Mouse (Mus musculus): ENCODE results near the gene Ndufa11. TPM values are rescaled to one million over a fixed set of nuclear protein-coding genes. Genes with fewer than 3 reads are reported as not detected.

The Ndufa11 gene
- polyA plus RNA-seq, 1 experiment from 2014 or later, result 419 TPM

- Histone ChIP-seq H3K4me1 (replicated peaks) (peaks cover 66% of the 10 kb centered on the region), H3K27ac (peak overlapping the region; percentile 81; the same call in 1 of the 2 replicates), H3K9me3 (no peaks in the 10 kb centered on the region), H3K4me2 (no peak overlapping the region), H3K4me3 (replicated peaks) (no peak overlapping the region), H3K36me3 (no peaks in the 10 kb centered on the region), H3K9ac (replicated peaks) (no peak overlapping the region), H3K27me3 (peaks cover 20% of the 10 kb centered on the region)
- no peak for ATAC-seq (ENCODE audit: insufficient number of reproducible peaks, insufficient read depth, low FRiP score, low TSS enrichment, low read depth)
- 70% methylated on average over 3 of the region's 3 CpGs for WGBS
These were observed 43.5 kb downstream of the Ndufa11 start for GRCm38 (mm10) chr17:56761077-56761476.

DNA sequence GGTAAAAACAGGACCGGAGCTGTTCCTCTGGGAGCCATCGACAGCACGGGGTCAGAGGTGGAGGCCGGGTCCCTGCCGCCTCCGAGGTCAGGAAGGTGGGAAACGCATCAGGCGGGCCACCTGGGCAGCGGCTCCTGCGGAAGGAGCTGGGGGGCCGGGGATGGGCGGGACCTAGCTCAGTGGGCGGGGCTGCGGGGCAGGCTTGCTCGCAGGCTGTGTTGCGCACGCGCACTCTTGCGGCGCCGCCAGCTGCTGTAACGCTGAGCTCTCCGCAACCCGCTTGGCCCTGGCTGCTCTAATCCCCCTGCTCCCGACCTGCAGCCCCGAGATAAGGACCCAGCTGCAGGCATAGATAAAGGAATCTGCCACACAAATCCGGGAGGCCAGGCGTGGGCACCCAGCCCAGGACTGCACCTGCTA, 44.4 kb downstream of the Ndufa11 start:
- Histone ChIP-seq H3K4me2 (peak overlapping the region; percentile 77), H3K27me3 (peaks cover 11% of the 10 kb centered on the region), H3K27ac (peak overlapping the region; percentile 81), H3K4me1 (replicated peaks) (peaks cover 59% of the 10 kb centered on the region), H3K36me3 (peaks cover 7% of the 10 kb centered on the region; the same call in 1 of the 2 replicates), H3K9ac (replicated peaks) (peak overlapping the region; percentile 59), H3K4me3 (replicated peaks) (peak overlapping the region; percentile 45), H3K9me3 (no peaks in the 10 kb centered on the region)
- under 1% methylated on average over 20 of the region's 28 CpGs for WGBS
- peak; percentile 7; the same call in 1 of the 2 replicates for ATAC-seq (ENCODE audit: insufficient number of reproducible peaks, insufficient read depth, low FRiP score, low TSS enrichment, low read depth)

GRCm38 (mm10) chr17:56762769-56763731, 45.5 kb downstream of the Ndufa11 start:
- Histone ChIP-seq H3K4me3 (replicated peaks) (0 out of 2 replicates have a peak overlapping the region, but pooled peaks have one; percentile 45), H3K9ac (replicated peaks) (no peak overlapping the region), H3K27ac (peak overlapping the region; percentile 81; the same call in 1 of the 2 replicates), H3K36me3 (peaks cover 17% of the 10 kb centered on the region), H3K9me3 (no peaks in the 10 kb centered on the region), H3K4me1 (replicated peaks) (peaks cover 50% of the 10 kb centered on the region), H3K27me3 (peaks cover under 1% of the 10 kb centered on the region; the same call in 1 of the 2 replicates), H3K4me2 (peak overlapping the region; percentile 77)
- no peak for ATAC-seq (ENCODE audit: insufficient number of reproducible peaks, insufficient read depth, low FRiP score, low TSS enrichment, low read depth)
- 54% methylated on average over 27 of the region's 27 CpGs for WGBS

GRCm38 (mm10) chr17:56763741-56764250, 46.2 kb downstream of the Ndufa11 start:
- ATAC-seq (ENCODE audit: insufficient number of reproducible peaks, insufficient read depth, low FRiP score, low TSS enrichment, low read depth), result no peak
- 79% methylated on average over 8 of the region's 8 CpGs for WGBS
- Histone ChIP-seq H3K36me3 (peaks cover 25% of the 10 kb centered on the region), H3K27me3 (no peaks in the 10 kb centered on the region), H3K4me3 (replicated peaks) (peak overlapping the region; percentile 75; the same call in 1 of the 2 replicates), H3K27ac (no peak overlapping the region), H3K4me2 (no peak overlapping the region), H3K9me3 (no peaks in the 10 kb centered on the region), H3K4me1 (replicated peaks) (peaks cover 44% of the 10 kb centered on the region), H3K9ac (replicated peaks) (no peak overlapping the region)

GRCm38 (mm10) chr17:56764474-56765354, 47.1 kb downstream of the Ndufa11 start, which contains the start of gene Dus3l:
Gene Dus3l (plus strand): TSS chr17:56764757.
- Histone ChIP-seq H3K36me3 (peaks cover 34% of the 10 kb centered on the region), H3K27ac (peak within 1 kb of the TSS; percentile 95), H3K4me2 (peak within 1 kb of the TSS; percentile 77), H3K9ac (replicated peaks) (peak within 1 kb of the TSS; percentile 73), H3K4me3 (replicated peaks) (peak within 1 kb of the TSS; percentile 75), H3K4me1 (replicated peaks) (peaks cover 35% of the 10 kb centered on the region), H3K9me3 (no peaks in the 10 kb centered on the region), H3K27me3 (no peaks in the 10 kb centered on the region)
- 1% methylated on average over 56 of the region's 58 CpGs for WGBS
- ATAC-seq (ENCODE audit: insufficient number of reproducible peaks, insufficient read depth, low FRiP score, low TSS enrichment, low read depth), result peak; percentile 72

DNA sequence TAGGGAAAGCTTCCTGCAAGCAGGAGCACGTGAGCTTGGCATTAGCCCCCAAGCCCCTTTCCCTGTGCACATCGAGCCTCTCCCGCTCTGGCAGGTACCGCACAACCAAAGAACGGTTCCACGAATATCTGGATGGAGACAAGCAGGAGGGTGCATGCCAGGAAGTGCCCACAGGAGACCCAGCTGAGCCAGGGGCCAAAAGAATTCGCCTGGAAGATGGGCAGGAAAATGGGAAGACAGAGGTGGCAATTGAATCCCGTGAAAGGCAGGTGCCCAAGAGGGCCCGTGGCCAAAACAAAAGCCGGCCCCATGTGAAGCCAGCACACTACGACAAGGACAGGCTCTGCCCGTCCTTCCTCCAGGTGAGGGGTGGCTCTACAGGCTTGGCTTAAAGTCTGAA, 47.9 kb downstream of the Ndufa11 start:
- peak overlapping the region; percentile 95 for H3K27ac ChIP-seq
- no peaks in the 10 kb centered on the region for H3K27me3 ChIP-seq
- no peak; the same call in 1 of the 2 replicates for ATAC-seq (ENCODE audit: insufficient number of reproducible peaks, insufficient read depth, low FRiP score, low TSS enrichment, low read depth)
- H3K9ac ChIP-seq (replicated peaks), result peak overlapping the region; percentile 73
- 57% methylated on average over 12 of the region's 12 CpGs for WGBS
- H3K36me3 ChIP-seq, result peaks cover 41% of the 10 kb centered on the region
- H3K9me3 ChIP-seq, result no peaks in the 10 kb centered on the region
- H3K4me2 ChIP-seq, result peak overlapping the region; percentile 77
- peak overlapping the region; percentile 75 for H3K4me3 ChIP-seq (replicated peaks)
- H3K4me1 ChIP-seq (replicated peaks), result peaks cover 28% of the 10 kb centered on the region

DNA sequence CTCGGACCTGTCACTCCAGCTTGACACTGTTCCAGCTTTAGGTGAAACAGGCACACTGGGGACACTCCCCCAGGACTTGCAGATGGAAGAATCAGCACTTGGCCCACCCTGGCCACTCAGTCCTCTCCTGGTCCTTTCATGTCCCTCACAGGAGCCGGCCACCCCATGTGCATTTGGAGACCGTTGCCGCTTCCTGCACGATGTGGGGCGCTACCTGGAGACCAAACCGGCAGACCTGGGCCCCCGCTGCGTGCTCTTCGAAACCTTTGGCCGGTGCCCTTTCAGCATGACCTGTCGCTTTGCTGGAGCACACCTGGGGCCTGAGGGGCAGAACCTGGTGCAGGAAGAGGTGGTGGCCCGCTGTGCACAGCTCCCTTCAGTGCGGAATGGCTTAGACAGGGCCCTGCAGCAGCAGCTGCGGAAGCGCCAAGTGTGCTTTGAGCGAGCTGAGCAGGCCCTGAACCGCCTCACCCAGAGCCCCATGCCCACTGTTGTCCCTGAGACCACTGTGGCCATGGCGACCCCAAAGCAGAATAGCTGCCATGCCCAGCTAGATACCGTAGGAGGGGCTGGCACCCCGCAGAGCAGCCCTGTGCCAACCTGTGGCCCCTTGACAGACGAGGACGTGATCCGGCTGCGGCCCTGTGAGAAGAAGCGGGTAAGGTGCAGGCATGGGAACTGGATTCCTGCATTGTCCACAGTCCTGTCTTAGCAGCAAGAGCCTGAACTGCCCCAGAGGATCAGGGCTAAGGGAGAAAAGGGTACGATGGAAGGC, 49.3 kb downstream of the Ndufa11 start:
- no peaks in the 10 kb centered on the region for H3K9me3 ChIP-seq
- peaks cover 21% of the 10 kb centered on the region for H3K4me1 ChIP-seq (replicated peaks)
- no peak overlapping the region for H3K9ac ChIP-seq (replicated peaks)
- ATAC-seq (ENCODE audit: insufficient number of reproducible peaks, insufficient read depth, low FRiP score, low TSS enrichment, low read depth), result no peak
- H3K36me3 ChIP-seq, result peaks cover 54% of the 10 kb centered on the region
- no peaks in the 10 kb centered on the region for H3K27me3 ChIP-seq
- WGBS, result 90% methylated on average over 27 of the region's 27 CpGs
- no peak overlapping the region for H3K4me3 ChIP-seq (replicated peaks)
- no peak overlapping the region for H3K27ac ChIP-seq
- no peak overlapping the region for H3K4me2 ChIP-seq

DNA sequence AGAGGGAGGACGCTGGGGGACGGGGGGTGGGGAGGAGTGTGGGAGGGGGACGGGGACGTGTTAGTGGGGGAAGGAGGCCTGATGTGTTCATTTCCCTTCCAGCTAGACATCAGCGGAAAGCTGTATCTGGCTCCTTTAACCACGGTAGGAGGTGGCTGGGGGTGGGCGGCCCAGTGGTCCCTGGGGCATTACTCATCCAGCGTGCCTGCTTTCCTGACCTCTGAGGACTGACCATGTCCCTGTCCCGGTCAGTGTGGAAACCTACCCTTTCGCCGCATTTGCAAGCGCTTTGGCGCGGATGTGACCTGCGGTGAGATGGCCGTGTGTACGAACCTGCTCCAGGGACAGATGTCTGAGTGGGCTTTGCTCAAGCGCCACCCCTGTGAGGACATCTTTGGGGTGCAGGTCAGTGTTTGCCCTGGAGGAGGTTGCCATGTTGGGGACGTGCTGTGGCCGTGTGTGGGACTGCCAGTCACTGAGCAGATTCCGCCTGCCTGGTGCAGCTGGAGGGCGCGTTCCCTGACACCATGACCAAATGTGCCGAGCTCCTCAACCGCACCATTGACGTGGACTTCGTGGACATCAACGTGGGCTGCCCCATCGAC, 50.1 kb downstream of the Ndufa11 start:
- peaks cover 54% of the 10 kb centered on the region for H3K36me3 ChIP-seq
- ATAC-seq (ENCODE audit: insufficient number of reproducible peaks, insufficient read depth, low FRiP score, low TSS enrichment, low read depth), result no peak
- no peaks in the 10 kb centered on the region for H3K27me3 ChIP-seq
- peaks cover 15% of the 10 kb centered on the region for H3K4me1 ChIP-seq (replicated peaks)
- H3K27ac ChIP-seq, result no peak overlapping the region
- H3K9me3 ChIP-seq, result no peaks in the 10 kb centered on the region
- H3K4me2 ChIP-seq, result no peak overlapping the region
- H3K9ac ChIP-seq (replicated peaks), result no peak overlapping the region
- 93% methylated on average over 29 of the region's 29 CpGs for WGBS
- H3K4me3 ChIP-seq (replicated peaks), result no peak overlapping the region

GRCm38 (mm10) chr17:56768941-56769340, 51.4 kb downstream of the Ndufa11 start:
- Histone ChIP-seq H3K36me3 (peaks cover 54% of the 10 kb centered on the region), H3K4me1 (replicated peaks) (peaks cover 7% of the 10 kb centered on the region), H3K4me2 (no peak overlapping the region), H3K9ac (replicated peaks) (no peak overlapping the region), H3K27me3 (no peaks in the 10 kb centered on the region), H3K27ac (no peak overlapping the region), H3K4me3 (replicated peaks) (no peak overlapping the region), H3K9me3 (no peaks in the 10 kb centered on the region)
- WGBS, result 93% methylated on average over 11 of the region's 11 CpGs
- no peak for ATAC-seq (ENCODE audit: insufficient number of reproducible peaks, insufficient read depth, low FRiP score, low TSS enrichment, low read depth)

DNA sequence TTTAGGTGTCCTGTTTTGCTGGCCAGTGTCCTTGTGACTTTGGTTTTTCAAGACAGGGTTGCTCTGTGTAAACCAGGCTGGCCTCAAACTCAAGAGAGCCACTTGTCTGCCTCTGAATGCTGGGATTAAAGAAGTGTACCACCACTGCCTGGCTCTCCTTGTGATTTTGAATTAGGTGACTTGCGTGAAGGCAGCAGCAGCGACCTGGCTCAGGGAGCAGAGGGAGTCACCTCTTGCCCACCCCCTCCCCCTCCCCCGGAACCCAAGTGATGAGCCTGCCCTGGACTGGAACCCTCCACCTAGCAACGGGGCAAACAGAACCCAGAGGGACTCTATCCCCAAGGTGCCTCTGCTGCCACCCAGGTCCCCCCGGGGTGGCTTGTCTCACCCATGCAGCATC, 52.4 kb downstream of the Ndufa11 start, which contains the start of gene Prr22:
Gene Prr22, plus strand, starts transcription at position 301 of the 400 bp plus-strand sequence.
- Histone ChIP-seq H3K4me2 (no peak within 1 kb of the TSS), H3K27ac (no peak within 1 kb of the TSS), H3K27me3 (no peaks in the 10 kb centered on the region), H3K4me3 (replicated peaks) (no peak within 1 kb of the TSS), H3K4me1 (replicated peaks) (peaks cover 7% of the 10 kb centered on the region), H3K9ac (replicated peaks) (no peak within 1 kb of the TSS), H3K36me3 (peaks cover 54% of the 10 kb centered on the region), H3K9me3 (no peaks in the 10 kb centered on the region)
- 94% methylated on average over 5 of the region's 5 CpGs for WGBS
- no peak for ATAC-seq (ENCODE audit: insufficient number of reproducible peaks, insufficient read depth, low FRiP score, low TSS enrichment, low read depth)

All from limb, embryonic 12.5 days (tissue).